Comparison of ENCODE assay signal across 8 mouse cellular contexts in genomic region chr13:23575271-23575851, GRCm38 (mm10). TPM values are rescaled to one million over a fixed set of nuclear protein-coding genes. Genes with fewer than 3 reads are reported as not detected.
DNase-seq lines count a peak whose midpoint lies in the region; ATAC-seq and TF ChIP-seq lines count a peak whose summit lies in the region.

Gene Hist1h3d (plus strand): TSS chr13:23575763.

- TF ChIP-seq CTCF in heart, adult 2 months (IDR thresholded peaks at IDR 0.05): no peak
- no peak for TF ChIP-seq CTCF in liver, postnatal 0 days (IDR thresholded peaks at IDR 0.05; ENCODE audit: low read depth)

- no peaks in the 10 kb centered on the region for H3K79me2 ChIP-seq in heart, adult 2 months (replicated peaks; ENCODE audit: control insufficient read depth, insufficient read depth, low read length)

- no peak for TF ChIP-seq EP300 in heart, adult 2 months (IDR thresholded peaks at IDR 0.05; ENCODE audit: insufficient read depth, low read depth, low read length)
- TF ChIP-seq EP300 in liver, postnatal 0 days (IDR thresholded peaks at IDR 0.05; ENCODE audit: low read depth): peak; percentile 7; the same call in 1 of the 2 replicates

- peak within 1 kb of the TSS; percentile 52; the same call in 1 of the 2 replicates for H3K9ac ChIP-seq in heart, adult 2 months (ENCODE audit: low read depth, low read length)
- H3K9ac ChIP-seq in liver, postnatal 0 days (replicated peaks): peak within 1 kb of the TSS; percentile 82
- H3K9ac ChIP-seq in neural tube, embryonic 14.5 days (replicated peaks; ENCODE audit: low read depth, low read length): peak within 1 kb of the TSS; percentile 46

- H3K9me3 ChIP-seq in liver, postnatal 0 days (ENCODE audit: low read length): no peaks in the 10 kb centered on the region
- no peaks in the 10 kb centered on the region for H3K9me3 ChIP-seq in neural tube, embryonic 14.5 days (ENCODE audit: control insufficient read depth, low read length)

- 9% methylated on average over 18 of the region's 18 CpGs for whole genome bisulfite sequencing in heart, adult 2 months
- WGBS in liver, postnatal 0 days (ENCODE audit: insufficient replicate concordance): 4% methylated on average over 18 of the region's 18 CpGs
- under 1% methylated on average over 18 of the region's 18 CpGs for WGBS in neural tube, embryonic 14.5 days

- no peaks in the 10 kb centered on the region for H3K27me3 ChIP-seq in heart, adult 2 months (ENCODE audit: control insufficient read depth, insufficient read depth, low read length)
- no peaks in the 10 kb centered on the region for H3K27me3 ChIP-seq in liver, postnatal 0 days (ENCODE audit: insufficient read depth, low read length)
- H3K27me3 ChIP-seq in neural tube, embryonic 14.5 days (ENCODE audit: control insufficient read depth, insufficient read depth, low read length): no peaks in the 10 kb centered on the region

- H3K4me3 ChIP-seq in heart, adult 2 months: peak within 1 kb of the TSS; percentile 47
- peak within 1 kb of the TSS; percentile 53 for H3K4me3 ChIP-seq in liver, postnatal 0 days (ENCODE audit: low read depth, low read length)
- H3K4me3 ChIP-seq in neural tube, embryonic 14.5 days (ENCODE audit: low read depth, low read length): peak within 1 kb of the TSS; percentile 32

- TF ChIP-seq POLR2A in heart, adult 2 months (IDR thresholded peaks at IDR 0.05; ENCODE audit: insufficient read depth, low read depth, low read length): peak; percentile 39; the same call in 1 of the 2 replicates

- DNase-seq in layer of hippocampus, adult 11-12 months (ENCODE audit: low spot score): peak; percentile 72
- no peak for DNase-seq in layer of hippocampus, adult 9-10 months (ENCODE audit: low spot score)
- DNase-seq in heart, adult 2 months: peak in 1 of 2 experiments; percentile 46
- peak; percentile 73 for DNase-seq in kidney, postnatal 14 days
- DNase-seq in liver, postnatal 0 days: peak; percentile 66
- DNase-seq in urinary bladder, postnatal 25 days (ENCODE audit: low spot score): no peak

- intact Hi-C loops in heart, adult 2 months (cut with DNase I): no loop called here

- peak within 1 kb of the TSS; percentile 71 for H3K4me2 ChIP-seq in liver, postnatal 0 days (ENCODE audit: low read depth, low read length)
- H3K4me2 ChIP-seq in neural tube, embryonic 14.5 days (ENCODE audit: low read depth, low read length): peak within 1 kb of the TSS; percentile 62

- H3K36me3 ChIP-seq in heart, adult 2 months (ENCODE audit: control insufficient read depth, insufficient read depth, low read length): peaks cover 6% of the 10 kb centered on the region
- H3K36me3 ChIP-seq in liver, postnatal 0 days (replicated peaks; ENCODE audit: insufficient read depth, low read length): no peaks in the 10 kb centered on the region
- H3K36me3 ChIP-seq in neural tube, embryonic 14.5 days (ENCODE audit: control insufficient read depth, insufficient read depth, low read length): no peaks in the 10 kb centered on the region

- ATAC-seq in common myeloid progenitor, adult 5-6 weeks (replicated peaks; ENCODE audit: low read depth, poor library complexity, severe bottlenecking): peak; percentile 42
- peak; percentile 20 for ATAC-seq in liver, postnatal 0 days
- ATAC-seq in neural tube, embryonic 14.5 days (ENCODE audit: low read depth): peak; percentile 53

- H3K27ac ChIP-seq in heart, adult 2 months: peak within 1 kb of the TSS; percentile 6
- H3K27ac ChIP-seq in liver, postnatal 0 days (ENCODE audit: low read depth): peak within 1 kb of the TSS; percentile 88
- no peak within 1 kb of the TSS for H3K27ac ChIP-seq in neural tube, embryonic 14.5 days (ENCODE audit: low read depth, low read length)

- H3K4me1 ChIP-seq in heart, adult 2 months (ENCODE audit: control insufficient read depth, insufficient read depth, low read length): peaks cover 4% of the 10 kb centered on the region
- peaks cover 10% of the 10 kb centered on the region for H3K4me1 ChIP-seq in liver, postnatal 0 days (ENCODE audit: insufficient read depth)
- peaks cover 33% of the 10 kb centered on the region for H3K4me1 ChIP-seq in neural tube, embryonic 14.5 days (ENCODE audit: control insufficient read depth, insufficient read depth, low read length)

RNA-seq across cellular contexts. Expression of gene Hist1h3d, which starts in this region (rescaled TPM):
- total RNA-seq in common myeloid progenitor, adult 5-6 weeks (2017): 98.2 and 137 TPM in 2 replicates
- 1 to 10 TPM; 1.5 to 2.3 TPM for total RNA-seq in heart, adult 2 months (2021)
- 1.1 and 1.6 TPM in 2 replicates for polyA plus RNA-seq in heart, adult 2 months (2012; rRNA removed)
- 4.7 and 5.8 TPM in 2 replicates for polyA plus RNA-seq in liver, postnatal 0 days (2015; fragmentation: Nextera tagmentation; extraction: Ambion mirVana)
- 0.50 and 1.1 TPM in 2 replicates for polyA plus RNA-seq in neural tube, embryonic 14.5 days (2014; fragmentation: Nextera tagmentation; extraction: Ambion mirVana)

Comparison
In these comparisons a context has a peak if more than half of its experiments do, and no peak if none do; other contexts are left out.
1. RNA of gene Hist1h3d (total RNA-seq): 98.2 to 137 TPM in common myeloid progenitor, adult 5-6 weeks; 1.5 to 2.3 TPM in heart, adult 2 months; every median in the first group is over 10 times any median in the second.
2. DNase-seq: peak in layer of hippocampus, adult 11-12 months (single experiment), kidney, postnatal 14 days (single experiment) and liver, postnatal 0 days (single experiment); none in layer of hippocampus, adult 9-10 months (single experiment) and urinary bladder, postnatal 25 days (single experiment).
3. Peak in every context shown above with its lines, with median percentiles within 50 percentile points of each other: ATAC-seq, H3K4me3 ChIP-seq and H3K9ac ChIP-seq.